Mouse (Mus musculus) thymus, postnatal 10 days (tissue): ENCODE data around the gene Gpx2.
"Not testable (repeated sequence)": the region's sequence is repeated elsewhere in the genome, so short reads cannot be mapped to it uniquely, and the experiment has no call there.

ENCODE experiments used
- DNase-seq, 2 experiments: peaks; one replicate each; pipeline ENCODE4 v3.0.0; 2021; ENCODE audit warnings: low spot score in 2 of 2

Gene Gpx2

DNA sequence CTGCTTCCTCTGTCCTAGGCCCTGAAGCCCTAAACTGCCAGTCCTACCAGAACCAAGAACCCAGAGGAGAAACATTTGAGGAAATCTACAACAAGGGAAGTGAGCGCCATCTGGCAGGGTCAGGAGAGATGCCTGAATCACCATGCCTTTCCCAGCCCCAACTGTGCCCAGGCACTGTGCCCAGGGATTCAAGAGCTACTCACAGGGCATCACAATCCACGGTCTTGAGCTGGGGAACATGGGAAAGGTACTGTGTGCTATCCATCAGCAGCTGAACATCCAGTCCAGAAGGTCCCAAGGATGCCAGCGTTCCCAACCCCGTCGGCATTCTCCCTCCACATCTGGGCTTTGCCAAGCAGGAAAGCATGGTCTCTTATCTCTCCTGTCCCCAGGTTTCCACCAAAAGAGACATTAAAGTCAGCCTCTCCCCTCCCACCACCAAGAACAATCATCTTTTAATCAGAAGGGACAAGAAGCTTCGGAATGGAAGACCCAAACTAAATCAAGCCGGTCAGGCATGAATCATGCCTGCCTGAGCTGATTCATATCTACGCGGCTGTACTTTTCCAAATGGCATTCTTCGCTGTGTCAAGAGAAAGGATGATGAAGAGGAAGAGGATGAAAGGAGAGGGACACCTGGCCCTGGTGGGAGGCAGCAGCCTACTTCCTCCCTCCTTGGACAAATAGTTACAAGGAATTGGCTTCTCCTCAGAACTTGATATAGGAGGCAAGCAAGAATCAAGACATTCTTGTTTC lies 9.9 kb upstream of the Gpx2 start:
- DNase-seq = no peak

DNA sequence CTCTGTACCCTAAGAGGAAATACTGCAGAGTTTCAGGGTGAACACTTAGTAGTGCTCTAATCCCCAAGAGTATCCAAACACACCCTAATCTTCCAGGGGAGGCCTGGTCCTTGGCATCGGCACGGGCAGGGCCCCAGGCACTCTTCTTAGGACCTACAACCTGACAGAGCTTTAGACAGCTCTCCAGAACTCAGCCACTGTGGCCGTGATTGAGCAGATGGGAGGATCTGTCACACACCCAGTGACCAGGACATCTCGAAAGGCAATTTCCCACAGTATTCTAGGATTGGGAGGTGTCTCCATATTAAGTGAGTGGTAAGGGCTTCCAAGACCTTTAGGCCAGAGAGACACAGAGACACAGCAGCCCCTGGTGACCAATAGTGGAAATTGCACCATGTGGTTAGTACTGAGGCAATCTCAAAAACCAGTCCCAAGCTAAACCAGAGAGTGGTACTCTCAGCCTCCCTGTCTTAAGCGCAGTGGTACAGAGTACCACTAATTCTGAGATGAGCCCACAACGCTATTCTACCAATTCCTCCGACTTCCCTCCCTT lies 8.4 kb upstream of the Gpx2 start:
- peak; percentile 15 to 48 for DNase-seq

DNA sequence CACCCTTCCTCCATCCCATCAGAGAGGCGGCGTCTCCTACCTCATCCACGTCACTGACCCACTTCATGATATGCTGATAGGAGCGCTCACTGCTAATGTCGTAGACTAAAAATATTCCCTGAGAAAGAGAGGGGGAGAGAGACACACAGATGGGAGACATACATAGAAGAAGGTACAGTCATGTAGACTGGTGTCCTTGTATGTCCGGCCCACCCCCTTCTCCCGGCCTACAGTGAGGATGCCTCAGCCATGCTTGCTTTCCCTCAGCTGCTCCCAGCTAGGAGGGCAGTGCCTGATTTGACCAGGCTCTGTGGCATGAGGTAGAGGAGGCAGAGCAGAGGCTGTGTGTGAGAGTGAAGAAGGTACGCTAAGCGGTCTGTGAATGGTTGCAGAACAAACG lies 7.7 kb upstream of the Gpx2 start:
- DNase-seq = no peak

DNA sequence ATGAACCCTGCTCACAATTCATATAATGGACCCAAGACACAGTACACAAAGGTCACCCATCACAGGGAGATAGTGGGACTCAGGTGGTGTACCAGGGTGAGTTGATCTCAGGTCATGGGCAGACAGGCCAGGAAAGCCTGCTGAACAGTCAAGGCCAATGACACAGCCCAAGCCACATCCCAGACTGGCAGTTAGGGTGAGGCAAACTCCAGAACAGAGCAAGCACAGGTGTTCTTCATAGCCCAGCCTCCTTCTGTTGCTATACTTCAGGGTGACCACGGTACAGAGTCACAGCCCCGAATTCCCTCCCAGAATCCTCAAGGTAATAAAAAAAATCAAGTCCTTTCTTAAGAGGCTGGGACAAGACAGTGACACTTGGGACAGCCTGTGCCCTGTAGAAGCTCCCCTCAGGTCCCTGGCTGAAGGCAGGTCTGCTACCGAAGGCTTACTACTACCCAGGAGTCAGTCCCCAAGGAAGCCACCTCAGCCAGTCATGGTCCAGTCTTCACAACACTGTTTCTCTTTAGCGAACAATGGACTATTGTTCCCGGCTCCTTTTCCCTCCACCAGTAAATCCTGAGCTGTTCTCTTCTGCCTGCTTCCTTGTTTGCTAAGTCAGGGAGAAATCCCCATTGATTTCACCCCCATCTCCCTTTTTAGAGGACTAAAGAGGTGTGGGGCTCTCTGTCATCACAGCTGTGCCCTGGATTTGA lies 2.8 kb upstream of the Gpx2 start:
- DNase-seq = no peak

- no peak for DNase-seq
These were observed 1.7 kb upstream of the Gpx2 start for GRCm38 (mm10) chr12:76796938-76797539.

GRCm38 (mm10) chr12:76792540-76792939 lies 2.8 kb downstream of the Gpx2 start:
- not testable (repeated sequence) for DNase-seq

GRCm38 (mm10) chr12:76790446-76791084 lies 4.8 kb downstream of the Gpx2 start:
- no peak for DNase-seq

GRCm38 (mm10) chr12:76784056-76784619 lies 11.2 kb downstream of the Gpx2 start:
- no peak for DNase-seq

DNA sequence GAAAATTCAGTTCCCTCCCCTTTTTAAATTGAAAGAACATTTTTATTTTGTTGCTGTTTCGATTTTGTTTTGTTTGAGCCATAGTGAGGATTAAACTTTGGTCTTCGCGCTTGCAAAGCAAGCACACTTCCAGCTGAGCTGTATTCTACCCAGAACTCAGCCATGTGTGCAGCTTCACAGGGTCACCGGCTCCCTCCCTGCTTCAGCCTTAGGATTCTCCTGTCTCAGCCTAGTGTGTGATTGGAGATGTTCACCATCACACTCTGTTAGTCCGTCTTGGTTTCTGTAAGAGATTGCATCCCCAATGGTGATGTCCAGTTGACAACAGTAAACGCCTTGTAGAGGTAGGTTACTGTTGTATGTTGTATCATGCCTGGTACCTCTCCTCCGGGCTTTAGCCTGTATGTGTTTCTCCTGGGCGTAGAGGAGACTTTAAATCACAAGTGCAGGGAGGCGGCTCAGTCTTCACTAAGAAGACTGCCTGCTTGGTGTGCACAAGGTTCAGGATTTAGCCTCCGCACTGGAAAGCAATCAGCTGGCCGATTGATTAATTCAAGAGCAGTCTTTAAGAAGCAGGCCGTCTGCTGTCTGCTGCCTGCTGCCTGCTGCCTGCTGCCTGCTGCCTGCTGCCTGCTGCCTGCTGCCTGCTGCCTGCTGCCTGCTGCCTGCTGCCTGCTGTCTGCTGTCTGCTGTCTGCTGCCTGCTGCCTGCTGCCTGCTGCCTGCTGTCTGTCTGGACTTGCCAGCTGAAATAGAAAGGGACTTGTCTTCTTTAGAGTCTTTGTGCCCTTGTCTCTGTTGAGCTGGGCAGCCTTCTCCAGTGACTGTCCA lies 14.5 kb downstream of the Gpx2 start:
- no peak for DNase-seq

- DNase-seq = no peak
These were observed 15.4 kb downstream of the Gpx2 start for GRCm38 (mm10) chr12:76779951-76780350.

DNA sequence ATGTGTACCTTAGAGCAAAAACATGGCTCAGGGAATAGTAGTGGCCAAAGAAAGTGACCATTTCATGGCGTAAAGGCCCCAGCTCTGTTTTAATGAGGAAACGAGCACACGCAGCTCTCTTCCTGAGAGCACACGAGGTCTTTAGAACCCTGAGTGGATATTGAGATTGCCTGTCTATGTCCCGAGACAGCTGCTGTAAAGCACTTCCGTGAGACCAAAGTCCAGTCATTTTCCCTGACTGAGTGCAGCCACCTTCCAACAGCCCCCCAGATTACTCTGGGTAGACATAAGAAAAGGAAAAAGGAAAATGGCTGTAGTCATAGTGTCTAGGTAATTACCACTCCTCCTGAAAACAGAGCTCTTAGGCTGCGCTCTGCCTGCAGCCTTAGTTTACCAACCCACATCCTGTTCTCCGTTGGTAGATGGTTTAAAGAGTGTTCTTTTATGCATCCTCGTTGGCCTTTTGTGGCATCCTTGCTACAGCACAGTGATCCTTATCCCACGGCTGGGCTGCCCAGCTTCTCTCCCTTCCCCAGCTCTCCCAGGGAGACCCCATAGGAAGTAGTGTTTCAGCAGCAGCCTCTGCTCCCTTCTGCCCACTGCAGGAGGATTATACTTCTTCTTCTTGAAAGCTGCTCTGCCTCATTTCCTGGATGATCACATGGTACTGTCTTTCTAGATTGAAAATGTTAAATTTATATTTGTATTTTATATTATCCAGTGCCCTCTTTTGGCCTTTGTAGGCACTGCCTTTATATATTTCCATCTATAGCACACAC lies 16.9 kb downstream of the Gpx2 start:
- DNase-seq = no peak

DNA sequence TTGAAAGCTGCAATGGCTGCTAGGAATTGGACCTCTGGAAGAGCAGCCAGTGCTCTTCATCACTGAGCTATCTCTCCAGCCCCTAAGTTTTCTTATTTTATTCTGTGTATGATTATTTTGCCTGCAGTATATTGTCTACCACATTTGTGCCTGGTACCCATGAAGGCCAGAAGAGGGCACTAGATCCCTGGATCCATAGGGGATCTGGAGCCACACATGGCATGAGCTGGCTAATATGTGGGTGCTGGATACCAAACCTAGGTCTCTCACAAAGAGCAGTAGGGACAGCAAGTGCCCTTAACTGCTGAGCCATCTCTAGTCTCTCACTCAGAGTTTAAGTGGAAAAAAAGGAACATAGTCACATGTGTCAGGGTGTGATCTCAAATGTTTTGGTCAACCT lies 17.5 kb downstream of the Gpx2 start:
- no peak for DNase-seq

- DNase-seq = no peak
These were observed 18.5 kb downstream of the Gpx2 start for GRCm38 (mm10) chr12:76776898-76777297.

DNA sequence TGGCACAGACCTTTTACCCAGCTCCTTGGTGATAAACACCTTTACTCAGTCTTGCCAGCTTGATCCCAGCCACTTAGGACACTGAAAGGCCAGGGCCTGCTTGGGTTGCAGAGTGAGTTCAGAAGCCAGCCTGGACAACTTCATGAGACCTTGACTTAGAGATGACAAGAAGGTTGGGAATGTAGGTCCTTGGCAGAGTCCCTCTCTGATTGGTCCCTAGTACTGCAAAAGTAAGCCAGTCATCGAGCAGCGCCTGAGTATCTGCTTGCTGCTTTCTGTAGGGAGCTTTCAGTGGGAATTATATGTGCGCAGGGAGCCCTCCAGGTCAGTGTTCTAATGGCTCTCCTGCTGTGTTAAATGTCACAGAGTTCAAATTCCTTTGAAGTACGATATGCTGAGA lies 20.2 kb downstream of the Gpx2 start:
- no peak for DNase-seq

DNA sequence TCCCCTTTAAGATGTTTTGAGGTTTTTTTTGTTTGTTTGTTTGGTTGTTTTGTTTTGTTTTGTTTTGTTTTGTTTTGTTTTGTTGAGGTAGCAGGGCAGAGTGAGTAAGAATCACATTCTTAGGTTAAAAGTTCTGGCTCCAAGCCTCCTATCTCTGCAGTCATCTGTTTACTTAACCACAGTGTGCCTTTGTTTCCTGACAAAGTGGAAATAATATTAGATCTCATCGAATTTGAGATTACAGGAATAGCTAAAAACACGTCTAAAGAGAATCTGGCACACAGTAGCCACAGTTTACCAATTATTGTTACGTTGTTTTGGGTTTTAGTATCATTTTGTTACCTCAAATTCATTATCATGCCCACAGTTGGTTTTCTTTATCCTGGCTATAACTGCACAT lies 20.7 kb downstream of the Gpx2 start:
- no peak for DNase-seq

DNA sequence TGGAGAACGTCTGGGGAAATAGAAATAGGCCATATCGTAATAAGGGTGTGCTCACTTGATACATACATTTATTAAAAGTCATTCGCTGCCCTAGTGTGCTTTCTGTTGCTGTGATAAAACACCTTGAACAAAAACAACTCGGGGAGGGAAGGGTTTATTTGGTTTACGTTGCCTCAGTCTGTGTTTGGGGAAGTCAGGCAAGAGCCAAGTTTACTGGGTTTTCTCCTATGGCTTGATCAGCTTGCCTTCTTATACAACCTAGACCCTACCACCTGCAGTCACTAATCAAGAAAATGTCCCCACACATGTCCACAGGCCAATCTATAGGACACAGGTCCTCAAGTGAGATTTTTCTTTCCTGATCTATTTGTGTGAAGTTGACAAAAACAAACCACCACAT lies 23.8 kb downstream of the Gpx2 start:
- no peak for DNase-seq

- no peak for DNase-seq
These were observed 24.4 kb downstream of the Gpx2 start for GRCm38 (mm10) chr12:76770841-76771500.

- DNase-seq = peak in 1 of 2 experiments; percentile 23
These were observed 29.3 kb downstream of the Gpx2 start for GRCm38 (mm10) chr12:76765901-76766630.

DNA sequence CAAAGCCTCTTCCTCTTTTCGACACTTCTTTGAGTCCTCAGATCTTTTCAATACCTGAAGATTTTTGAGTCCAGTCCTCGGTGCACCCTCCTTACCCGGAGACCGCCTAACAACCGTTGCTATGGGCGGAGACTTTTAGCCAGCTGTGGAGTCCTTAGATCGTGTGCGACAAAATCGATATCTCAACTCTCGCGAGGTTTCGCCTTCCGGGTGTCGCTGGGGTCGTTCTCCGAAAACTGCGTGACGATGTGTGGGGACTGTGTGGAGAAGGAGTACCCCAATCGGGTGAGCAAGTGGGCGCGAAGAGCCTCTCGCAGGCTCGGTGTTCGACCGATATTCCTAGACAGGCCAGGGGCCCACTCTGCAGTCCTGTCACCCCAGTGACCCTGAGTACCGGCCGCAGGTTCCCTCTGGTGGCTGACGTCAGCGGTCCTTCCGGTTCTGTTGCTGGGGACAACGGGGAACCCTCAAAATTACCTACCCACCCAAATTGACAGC lies 30.0 kb downstream of the Gpx2 start, which contains the start of the genes Churc1 and Fntb:
Gene Churc1, plus strand, starts transcription at position 185 of the 498 bp plus-strand sequence.
Gene Fntb, plus strand, starts transcription at position 236 of the 498 bp plus-strand sequence.
- DNase-seq = peak; percentile 93 to 98
